Mouse (Mus musculus): ENCODE measurements around the gene Ahcyl1. TPM values are rescaled to one million over a fixed set of nuclear protein-coding genes. Genes with fewer than 3 reads are reported as not detected.

Ahcyl1 gene
- total RNA-seq (2012; rRNA removed) (27.3 and 31.3 TPM in 2 replicates), total RNA-seq (2014; rRNA removed) (22.7 and 32.5 TPM in 2 replicates), polyA plus RNA-seq (2012; ENCODE audit: insufficient read length, low read depth) (83.4 and 86.4 TPM in 2 replicates)

- no peaks in the 10 kb centered on the region for H3K9me3 ChIP-seq (replicated peaks; ENCODE audit: low read length)
- peak within 1 kb of the TSS; percentile 83 to 97 (median 91) for H3K4me3 ChIP-seq (replicated peaks in 1 of 3; ENCODE audit: low read depth in 2 of 3, low read length in 2 of 3, poor library complexity in 1 of 3)
- peak within 1 kb of the TSS; percentile 93 for H3K9ac ChIP-seq (ENCODE audit: insufficient read depth, low read depth)
- peak within 1 kb of the TSS; percentile 87 for H3K4me2 ChIP-seq (ENCODE audit: insufficient read depth, low read depth, poor library complexity, severe bottlenecking)
- H3K4me1 ChIP-seq (ENCODE audit: control insufficient read depth in 1 of 2, insufficient read depth in 2 of 2): peaks cover 2 to 38% of the 10 kb centered on the region in 2 experiments; a peak in 3 of 4 replicates
- peaks cover 0 to 8% of the 10 kb centered on the region in 2 experiments for H3K36me3 ChIP-seq (replicated peaks in 1 of 2; ENCODE audit: control insufficient read depth in 1 of 2, insufficient read depth in 1 of 2, low read length in 1 of 2)
- dilution Hi-C loops (cut with MboI; ENCODE audit: extremely low pct_ligation_motif_present, extremely low pct_unique_long_range_greater_than_20kb, low sequenced_read_pairs) (no loop called here), in situ Hi-C loops (cut with MboI; ENCODE audit: low pct_ligation_motif_present, low pct_unique_long_range_greater_than_20kb, low sequenced_read_pairs) (loop anchor here (5.0 kb wide), 1 partner anchor 166 kb away; no protein-coding TSS in a partner anchor)
- DNase-seq (ENCODE audit: extremely low read depth): peak; percentile 97
- H3K27me3 ChIP-seq (replicated peaks): no peaks in the 10 kb centered on the region
- peak within 1 kb of the TSS; percentile 50 for H3K27ac ChIP-seq (ENCODE audit: insufficient read depth, low read depth)
- H3K79me2 ChIP-seq (replicated peaks; ENCODE audit: control insufficient read depth, extremely low read depth, insufficient read depth, poor library complexity, severe bottlenecking): peaks cover 26% of the 10 kb centered on the region
- no peak for TF ChIP-seq MYC (IDR thresholded peaks at IDR 0.05; ENCODE audit: low read depth, low read length)
- TF ChIP-seq JUN (IDR thresholded peaks at IDR 0.05; ENCODE audit: insufficient read depth, low read depth, low read length): no peak
- peak; percentile 100 for TF ChIP-seq SMC3 (IDR thresholded peaks at IDR 0.05; ENCODE audit: low read depth, low read length)
- TF ChIP-seq NELFE (IDR thresholded peaks at IDR 0.05; ENCODE audit: low read depth, low read length): peak; percentile 78
- TF ChIP-seq MAFK (IDR thresholded peaks at IDR 0.05; ENCODE audit: insufficient replicate concordance, low read length): no peak
- TF ChIP-seq CTCF (conservative IDR thresholded peaks at IDR 0.05 in 1 of 2, IDR thresholded peaks at IDR 0.05 in 1 of 2; ENCODE audit: low read depth in 2 of 2, low read length in 2 of 2): peak in 1 of 2 experiments; percentile 97; a peak in 3 of 4 replicates
- TF ChIP-seq ZC3H11A (IDR thresholded peaks at IDR 0.05; ENCODE audit: low read depth, low read length): peak; percentile 97
- peak; percentile 97 for TF ChIP-seq RAD21 (IDR thresholded peaks at IDR 0.05; ENCODE audit: low read depth, low read length)
- TF ChIP-seq PAX5 (IDR thresholded peaks at IDR 0.05; ENCODE audit: low read length): no peak
- 0 out of 2 replicates have a peak, but pooled peaks have one; percentile 53 for TF ChIP-seq MAX (IDR thresholded peaks at IDR 0.05; ENCODE audit: low read length)
- TF ChIP-seq POLR2AphosphoS2 (IDR thresholded peaks at IDR 0.05; ENCODE audit: low read depth, low read length): no peak
- TF ChIP-seq KAT2A (IDR thresholded peaks at IDR 0.05; ENCODE audit: insufficient replicate concordance, low read length): peak; percentile 84; the same call in 1 of the 2 replicates
- TF ChIP-seq BHLHE40 (IDR thresholded peaks at IDR 0.05; ENCODE audit: low read depth, low read length): no peak
- TF ChIP-seq GABPA (IDR thresholded peaks at IDR 0.05; ENCODE audit: insufficient replicate concordance, low read depth, low read length): peak; percentile 20; the same call in 1 of the 2 replicates
- peak; percentile 79 for TF ChIP-seq TCF12 (IDR thresholded peaks at IDR 0.05; ENCODE audit: low read depth, low read length)
- TF ChIP-seq TBP (conservative IDR thresholded peaks at IDR 0.05; ENCODE audit: low read depth, low read length): 0 out of 2 replicates have a peak, but pooled peaks have one; percentile 25
- TF ChIP-seq MEF2A (IDR thresholded peaks at IDR 0.05; ENCODE audit: borderline replicate concordance, low read depth, low read length): peak; percentile 56; the same call in 1 of the 2 replicates
- no peak for TF ChIP-seq ETS1 (conservative IDR thresholded peaks at IDR 0.05; ENCODE audit: low read depth, low read length)
- TF ChIP-seq ZNF384 (IDR thresholded peaks at IDR 0.05; ENCODE audit: low read depth, low read length): no peak
- TF ChIP-seq RCOR1 (conservative IDR thresholded peaks at IDR 0.05; ENCODE audit: low read depth, low read length): no peak
- TF ChIP-seq CHD2 (IDR thresholded peaks at IDR 0.05; ENCODE audit: low read length): no peak
- TF ChIP-seq CHD1 (IDR thresholded peaks at IDR 0.05; ENCODE audit: low read depth, low read length): no peak
- no peak for TF ChIP-seq JUND (conservative IDR thresholded peaks at IDR 0.05; ENCODE audit: low read depth, low read length)
- peak; percentile 86 for TF ChIP-seq MXI1 (IDR thresholded peaks at IDR 0.05; ENCODE audit: low read depth, low read length)
- peak; percentile 99 for TF ChIP-seq MAZ (IDR thresholded peaks at IDR 0.05; ENCODE audit: low read depth, low read length)
- TF ChIP-seq USF1 (IDR thresholded peaks at IDR 0.05; ENCODE audit: low read depth, low read length): no peak
- peak; percentile 78 for TF ChIP-seq IRF4 (IDR thresholded peaks at IDR 0.05; ENCODE audit: low read depth, low read length)
- peak; percentile 88 for TF ChIP-seq ELF1 (IDR thresholded peaks at IDR 0.05; ENCODE audit: low read depth, low read length)
- 0 out of 2 replicates have a peak, but pooled peaks have one; percentile 10 for TF ChIP-seq EP300 (IDR thresholded peaks at IDR 0.05; ENCODE audit: low read length)
- TF ChIP-seq E2F4 (IDR thresholded peaks at IDR 0.05; ENCODE audit: insufficient replicate concordance, low read depth, low read length): no peak; the same call in 1 of the 2 replicates
- no peak for TF ChIP-seq ZKSCAN1 (IDR thresholded peaks at IDR 0.05; ENCODE audit: borderline replicate concordance, low read depth, low read length)
- TF ChIP-seq UBTF (IDR thresholded peaks at IDR 0.05; ENCODE audit: low read depth, low read length): 0 out of 2 replicates have a peak, but pooled peaks have one; percentile 33
- peak; percentile 85 for TF ChIP-seq NRF1 (IDR thresholded peaks at IDR 0.05; ENCODE audit: low read depth, low read length)
- no peak for TF ChIP-seq USF2 (conservative IDR thresholded peaks at IDR 0.05; ENCODE audit: low read depth, low read length)
- peak; percentile 95 for TF ChIP-seq HCFC1 (IDR thresholded peaks at IDR 0.05; ENCODE audit: low read depth, low read length)
- peak; percentile 79 for TF ChIP-seq SIN3A (IDR thresholded peaks at IDR 0.05; ENCODE audit: low read length)
Measured at GRCm38 (mm10) chr3:107695948-107696881, at the start of gene Ahcyl1. Gene Ahcyl1, minus strand, starts transcription at chr3:107696560.
